In the genomic region with DNA sequence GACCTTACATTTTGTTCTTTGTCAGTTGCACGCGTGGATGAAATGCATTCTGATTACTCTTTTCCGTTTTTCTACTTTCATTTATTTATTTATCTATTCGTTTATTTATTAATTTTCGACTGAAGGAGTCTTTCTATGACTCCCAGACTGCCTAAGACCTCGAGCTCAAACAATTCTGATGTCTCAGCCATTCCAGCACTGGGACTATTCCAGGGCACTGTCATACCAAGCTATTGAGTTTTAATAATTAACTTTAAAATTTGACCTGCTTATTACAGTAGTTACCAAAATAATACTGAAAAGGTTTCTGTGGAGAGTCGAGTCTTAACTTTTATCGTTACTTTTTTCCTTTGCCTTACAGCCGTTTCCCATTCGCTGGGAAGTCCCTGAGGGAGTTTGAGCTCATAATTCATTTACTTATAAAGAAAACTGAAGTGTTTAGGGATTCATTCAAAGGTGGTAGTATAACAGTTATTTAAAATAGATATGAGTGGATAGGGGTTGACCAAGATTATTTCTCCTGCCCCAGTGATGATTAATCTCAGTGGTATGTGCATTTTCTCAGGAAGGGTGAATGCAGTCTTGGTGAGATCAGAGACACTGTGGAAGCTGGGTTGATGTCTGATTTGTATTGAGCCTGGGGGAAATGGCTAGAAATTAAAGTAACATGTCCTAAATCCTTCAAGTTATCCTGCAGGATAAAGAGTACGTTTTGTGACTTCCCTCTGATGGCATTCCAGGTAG, we compare ENCODE assay signal across 8 mouse cellular contexts. TPM values are rescaled to one million over a fixed set of nuclear protein-coding genes. Genes with fewer than 3 reads are reported as not detected.
DNase-seq lines count a peak whose midpoint lies in the region; ATAC-seq lines count a peak whose summit lies in the region.

No protein-coding gene starts in this region.

- 32% methylated on average over 11 of the region's 11 CpGs for WGBS in heart, embryonic 15.5 days
- 53% methylated on average over 11 of the region's 11 CpGs for WGBS in embryonic facial prominence, embryonic 10.5 days
- 59% methylated on average over 11 of the region's 11 CpGs for WGBS in midbrain, embryonic 14.5 days

- no peak for DNase-seq in heart, postnatal 25 days (ENCODE audit: low spot score)
- DNase-seq in embryonic facial prominence, embryonic 10.5 days (ENCODE audit: low spot score): no peak
- peak; percentile 48 to 57 for DNase-seq in kidney, adult 8-10 months
- DNase-seq in midbrain, embryonic 14.5 days: no peak
- no peak for DNase-seq in right cerebral cortex, postnatal 36 days (ENCODE audit: low spot score in 2 of 2)
- no peak for DNase-seq in cerebellum, adult 9-11 months

- no peaks in the 10 kb centered on the region for H3K27me3 ChIP-seq in heart, embryonic 15.5 days
- H3K27me3 ChIP-seq in embryonic facial prominence, embryonic 10.5 days (replicated peaks; ENCODE audit: low read depth, poor library complexity, severe bottlenecking): no peaks in the 10 kb centered on the region
- H3K27me3 ChIP-seq in midbrain, embryonic 14.5 days (ENCODE audit: control insufficient read depth, insufficient read depth, low read length): no peaks in the 10 kb centered on the region

- H3K27ac ChIP-seq in heart, embryonic 15.5 days: no peak overlapping the region; the same call in 1 of the 2 replicates
- H3K27ac ChIP-seq in embryonic facial prominence, embryonic 10.5 days (replicated peaks): no peak overlapping the region
- H3K27ac ChIP-seq in midbrain, embryonic 14.5 days (replicated peaks; ENCODE audit: low read depth, low read length): no peak overlapping the region

- H3K9ac ChIP-seq in heart, embryonic 15.5 days: peak overlapping the region; percentile 81; the same call in 1 of the 2 replicates
- no peak overlapping the region for H3K9ac ChIP-seq in midbrain, embryonic 14.5 days (replicated peaks; ENCODE audit: low read length)

- no peaks in the 10 kb centered on the region for H3K36me3 ChIP-seq in heart, embryonic 15.5 days
- H3K36me3 ChIP-seq in embryonic facial prominence, embryonic 10.5 days (replicated peaks): no peaks in the 10 kb centered on the region
- H3K36me3 ChIP-seq in midbrain, embryonic 14.5 days (ENCODE audit: control insufficient read depth, insufficient read depth, low read length): no peaks in the 10 kb centered on the region

- H3K4me2 ChIP-seq in heart, embryonic 15.5 days: peak overlapping the region; percentile 86
- peak overlapping the region; percentile 80 for H3K4me2 ChIP-seq in midbrain, embryonic 14.5 days (ENCODE audit: low read length)

- intact Hi-C loops in heart, postnatal 25 days (cut with DNase I): loop anchor here (5.0 kb wide), 1 partner anchor 34 kb away; no protein-coding TSS in a partner anchor

- H3K4me1 ChIP-seq in heart, embryonic 15.5 days (replicated peaks): peaks cover 20% of the 10 kb centered on the region
- peaks cover 20% of the 10 kb centered on the region for H3K4me1 ChIP-seq in embryonic facial prominence, embryonic 10.5 days
- no peaks in the 10 kb centered on the region for H3K4me1 ChIP-seq in midbrain, embryonic 14.5 days (ENCODE audit: control insufficient read depth, insufficient read depth, low read length)

- peak overlapping the region; percentile 79 for H3K4me3 ChIP-seq in heart, embryonic 15.5 days
- H3K4me3 ChIP-seq in embryonic facial prominence, embryonic 10.5 days: peak overlapping the region; percentile 78
- H3K4me3 ChIP-seq in midbrain, embryonic 14.5 days (replicated peaks; ENCODE audit: low read depth, low read length): peak overlapping the region; percentile 59; the same call in 1 of the 2 replicates

- no peaks in the 10 kb centered on the region for H3K9me3 ChIP-seq in heart, embryonic 15.5 days (replicated peaks)
- H3K9me3 ChIP-seq in embryonic facial prominence, embryonic 10.5 days: no peaks in the 10 kb centered on the region
- no peaks in the 10 kb centered on the region for H3K9me3 ChIP-seq in midbrain, embryonic 14.5 days (ENCODE audit: control insufficient read depth, low read length)

- ATAC-seq in heart, embryonic 15.5 days (replicated peaks; ENCODE audit: insufficient number of reproducible peaks, insufficient read depth, low FRiP score, low read depth): no peak
- no peak for ATAC-seq in midbrain, embryonic 14.5 days (ENCODE audit: low FRiP score, low TSS enrichment)
- ATAC-seq in cerebellum, adult (ENCODE audit: insufficient number of reproducible peaks, low FRiP score, low TSS enrichment): no peak

RNA-seq across cellular contexts. Expression of gene Abcg2, which starts 56.9 kb away (rescaled TPM):
- polyA plus RNA-seq in heart, embryonic 15.5 days (2015; fragmentation: Nextera tagmentation; extraction: Ambion mirVana): 53.4 and 56.5 TPM in 2 replicates
- total RNA-seq in heart, postnatal 25 days (2021): 10 to 100 TPM; 23.9 to 30.4 TPM
- 52.0 and 58.0 TPM in 2 replicates for polyA plus RNA-seq in embryonic facial prominence, embryonic 10.5 days (2016; fragmentation: Nextera tagmentation; extraction: Ambion mirVana)
- 28.3 and 34.4 TPM in 2 replicates for polyA plus RNA-seq in midbrain, embryonic 14.5 days (2014; fragmentation: Nextera tagmentation; extraction: Ambion mirVana)

Comparison
In these comparisons a context has a peak if more than half of its experiments do, and no peak if none do; other contexts are left out.
1. DNase-seq: peak in kidney, adult 8-10 months (2 of 2); none in heart, postnatal 25 days (single experiment), embryonic facial prominence, embryonic 10.5 days (single experiment), midbrain, embryonic 14.5 days (single experiment), right cerebral cortex, postnatal 36 days (0 of 2) and cerebellum, adult 9-11 months (single experiment).
2. Peak in every context shown above with its lines, with median percentiles within 50 percentile points of each other: H3K4me3 ChIP-seq.